Mouse (Mus musculus) MEL (cell line): ENCODE measurements around the gene Iqub.

ENCODE experiments used
- MAX ChIP-seq: IDR thresholded peaks from 2 replicates; pipeline ENCODE4 v1.6.1; 2011; ENCODE audit warnings: low read length, improper control_type of control experiment
- POLR2AphosphoS2 ChIP-seq: IDR thresholded peaks from 2 replicates; pipeline ENCODE4 v1.6.1; 2011; ENCODE audit warnings: low read length, improper control_type of control experiment

- TF ChIP-seq MAX = no peak
- no peak for TF ChIP-seq POLR2AphosphoS2
Observed at GRCm38 (mm10) chr6:24552046-24552445, 37.2 kb upstream of the Iqub start.
